Mouse (Mus musculus) neutrophil, adult 83 days (primary cell): Measurements from ENCODE around the gene Gm5580. TPM values are rescaled to one million over a fixed set of nuclear protein-coding genes. Genes with fewer than 3 reads are reported as not detected.

ENCODE experiments used
- total RNA-seq, 2 experiments: library from RNA; stranded (reverse); gene quantifications; one replicate each; pipeline ENCODE4 v1.2.4; 2023

The Gm5580 gene
- 1 to 10 TPM; 2.0 to 2.6 TPM for total RNA-seq

DNA sequence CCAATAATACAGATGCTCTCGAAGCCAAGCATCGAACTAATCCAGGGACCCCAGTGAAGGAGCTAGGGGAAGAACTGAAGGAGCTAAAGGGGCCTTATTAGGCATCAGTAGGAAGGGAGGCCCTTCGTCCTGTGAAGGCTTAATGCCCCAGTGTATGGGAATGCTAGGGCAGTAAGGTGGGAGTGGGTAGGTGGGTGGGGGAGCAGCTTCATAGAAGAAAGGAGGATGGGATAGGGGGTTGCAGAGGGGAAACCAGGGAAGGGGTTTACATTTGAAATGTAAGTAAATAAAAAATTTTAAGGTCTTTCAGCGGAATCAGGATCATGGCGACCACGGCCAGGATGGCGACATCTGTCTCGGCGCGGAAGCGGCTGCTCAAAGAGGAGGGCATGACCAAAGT lies at the start of gene Gm5580:
Gene Gm5580 (plus strand): TSS at position 301 of the 400 bp plus-strand sequence.

DNA sequence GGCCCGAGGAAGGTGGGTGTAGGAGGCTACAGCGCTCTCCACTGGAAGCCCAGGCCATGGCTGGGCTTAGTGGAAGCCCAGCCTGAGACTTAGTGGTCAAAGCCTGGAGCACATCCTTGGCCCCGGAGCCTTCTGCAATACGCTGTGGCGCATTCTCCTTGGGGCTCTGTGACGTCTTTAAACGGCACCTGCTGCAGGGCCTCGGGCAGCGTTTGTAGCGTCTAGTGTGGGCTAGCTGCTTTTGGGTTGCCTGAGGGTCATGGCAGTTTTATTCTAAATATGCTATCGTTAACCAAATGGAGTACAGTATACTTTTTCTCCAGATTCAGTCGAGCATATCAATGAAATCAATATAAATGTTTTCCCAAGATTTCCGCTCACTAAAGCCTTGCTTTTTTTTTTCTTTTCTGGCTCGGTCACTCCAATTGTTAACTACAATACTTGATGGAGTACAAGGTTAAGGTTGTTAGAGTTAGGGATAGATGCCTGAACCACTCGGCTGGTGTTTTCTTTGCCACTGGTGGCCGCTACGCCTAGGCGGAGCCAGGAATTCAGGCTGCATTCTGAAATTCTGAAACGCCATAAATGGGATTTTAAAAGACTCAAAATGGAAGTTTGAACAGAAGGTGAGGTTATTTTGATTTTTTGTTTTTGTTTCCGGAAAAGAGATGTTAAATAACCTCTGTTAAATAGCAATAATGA lies 44.5 kb upstream of the Gm5580 start, which contains the start of gene Olfr212:
Gene Olfr212 (plus strand): TSS at position 215 of the 702 bp plus-strand sequence.

DNA sequence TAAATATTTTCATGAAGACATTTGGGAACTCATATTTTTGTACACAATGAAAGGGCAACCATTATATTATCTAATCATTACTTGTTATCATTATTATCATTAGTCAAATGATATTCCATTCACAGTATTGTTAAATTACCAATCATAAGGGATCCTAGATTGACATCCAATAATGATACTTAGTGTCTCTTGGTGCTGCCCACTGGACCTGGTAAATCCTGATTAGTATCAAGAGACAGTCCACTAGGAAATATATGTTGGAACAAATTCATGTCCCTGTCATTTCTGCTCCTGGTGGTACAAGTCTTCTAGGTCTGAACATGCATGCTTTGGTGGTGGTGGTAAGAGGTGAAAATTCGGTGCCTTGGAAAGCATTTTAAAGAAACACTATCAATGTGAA lies 12.8 kb upstream of the Gm5580 start, which contains the start of gene Olfr213:
Gene Olfr213 (plus strand): TSS at position 301 of the 400 bp plus-strand sequence.

GRCm38 (mm10) chr6:116553935-116554334 lies 3.0 kb downstream of the Gm5580 start, which contains the start of gene Olfr214:
Gene Olfr214 (plus strand): TSS chr6:116554235.

GRCm38 (mm10) chr6:116584095-116584494 lies 33.2 kb downstream of the Gm5580 start, which contains the start of gene Olfr215:
Gene Olfr215 (minus strand): TSS chr6:116584195.

Other genes starting within 250 kb of the Gm5580 start
- 10 to 100 TPM; 20.5 to 22.5 TPM for gene March8, start 213.1 kb upstream of the Gm5580 start, total RNA-seq
- gene Alox5, start 90.0 kb upstream of the Gm5580 start, total RNA-seq = 100 to 1,000 TPM; 239 to 243 TPM
- not detected for gene Olfr211, start 62.0 kb upstream of the Gm5580 start, total RNA-seq
- under 1 TPM; 0.53 to 0.79 TPM for gene Olfr212, start 44.6 kb upstream of the Gm5580 start, total RNA-seq
- gene Olfr213, start 12.7 kb upstream of the Gm5580 start, total RNA-seq = not detected
- gene Olfr214, start 3.1 kb downstream of the Gm5580 start, total RNA-seq = not detected
- not detected for gene Olfr215, start 33.1 kb downstream of the Gm5580 start, total RNA-seq
- gene Zfp422, start 77.9 kb downstream of the Gm5580 start, total RNA-seq = 10 to 100 TPM; 12.6 to 13.6 TPM
- gene Depp1, start 99.5 kb downstream of the Gm5580 start, total RNA-seq = not detected
- gene Rassf4, start 122.8 kb downstream of the Gm5580 start, total RNA-seq = 100 to 1,000 TPM in 1 of 2 experiments, 10 to 100 TPM in 1; 97.6 to 122 TPM
- under 1 TPM; 0.24 to 0.26 TPM for gene Tmem72, start 165.8 kb downstream of the Gm5580 start, total RNA-seq